Mouse (Mus musculus): ENCODE results near the gene Ndufaf3.

Ndufaf3 gene

DNA sequence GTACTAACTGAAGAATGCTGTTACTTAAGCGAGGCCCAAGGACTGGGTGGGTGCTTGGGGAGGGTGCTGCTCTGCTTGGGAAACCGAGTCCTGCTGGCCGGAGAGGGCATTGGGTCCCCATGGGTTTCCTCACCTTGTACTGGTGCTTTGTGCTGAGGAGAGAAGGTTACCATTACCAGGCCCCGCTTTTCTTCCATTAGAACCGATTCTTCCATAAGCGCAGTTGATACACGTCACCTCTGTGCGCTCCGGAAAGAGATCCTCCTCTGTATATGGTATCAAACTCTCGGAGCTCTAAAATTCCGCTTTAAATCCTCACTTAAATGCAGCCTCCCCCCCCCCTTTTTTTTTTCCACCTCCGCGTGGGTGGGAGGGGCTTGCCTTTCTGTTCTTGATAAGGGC lies 49.3 kb downstream of the Ndufaf3 start:
- DNase-seq (ENCODE audit: low spot score in 2 of 2), result no peak

- peak; percentile 74 to 86 for DNase-seq (ENCODE audit: low spot score in 2 of 2)
Observed at GRCm38 (mm10) chr9:108517253-108517930, 49.8 kb downstream of the Ndufaf3 start.

GRCm38 (mm10) chr9:108516380-108517251 lies 50.6 kb downstream of the Ndufaf3 start, which contains the start of gene Qrich1:
TSS of gene Qrich1 (plus strand) at chr9:108516806.
- DNase-seq (ENCODE audit: low spot score in 2 of 2), result peak; percentile 95 to 96

Measured in frontal cortex, postnatal 10 days (tissue).